Mouse (Mus musculus): ENCODE results near the gene Pear1. TPM values are rescaled to one million over a fixed set of nuclear protein-coding genes. Genes with fewer than 3 reads are reported as not detected.

Gene Pear1
- total RNA-seq, 4 experiments from 2014 or later: 26.0 to 35.9 (median 29.7) TPM

DNA sequence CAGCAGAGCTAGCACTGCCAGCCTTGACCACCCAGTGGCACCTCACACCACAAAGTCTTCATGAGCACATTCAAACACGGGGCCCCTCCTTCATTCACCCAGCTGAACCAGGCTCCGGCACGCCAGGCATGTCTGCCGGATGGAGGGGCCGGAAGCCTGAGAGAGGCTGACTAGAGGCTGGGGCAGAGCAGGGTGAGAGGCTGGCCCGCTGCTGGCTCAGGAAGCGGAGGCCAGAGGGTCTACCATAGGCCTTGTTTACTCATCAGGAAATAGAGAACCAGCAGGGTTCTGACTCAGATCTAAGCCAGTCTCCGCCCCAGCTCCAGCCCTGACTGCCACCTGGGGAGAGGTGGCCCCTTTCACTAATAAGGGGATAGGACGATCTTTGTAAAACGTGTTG, 59.0 kb downstream of the Pear1 start:
- DNase-seq: no peak

DNA sequence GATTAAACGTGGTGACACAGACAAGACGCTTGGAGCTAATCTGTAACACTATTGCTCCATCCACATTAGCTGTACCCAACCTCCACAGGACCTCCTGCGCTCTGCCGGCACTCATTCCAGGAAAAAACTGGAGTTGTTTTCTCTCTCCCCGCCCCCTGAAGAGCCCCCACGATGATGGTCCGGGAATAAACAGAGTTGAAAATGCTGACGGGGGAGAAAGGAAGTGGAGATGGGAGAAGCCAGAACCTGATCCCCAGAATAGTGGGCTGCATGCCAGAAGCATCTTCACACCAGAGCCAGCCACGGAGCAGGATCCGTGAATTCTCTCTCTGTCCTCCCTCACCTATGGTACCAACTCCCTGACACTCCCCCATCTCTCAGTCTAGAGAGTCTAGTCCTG, 59.6 kb downstream of the Pear1 start:
- DNase-seq: no peak

DNA sequence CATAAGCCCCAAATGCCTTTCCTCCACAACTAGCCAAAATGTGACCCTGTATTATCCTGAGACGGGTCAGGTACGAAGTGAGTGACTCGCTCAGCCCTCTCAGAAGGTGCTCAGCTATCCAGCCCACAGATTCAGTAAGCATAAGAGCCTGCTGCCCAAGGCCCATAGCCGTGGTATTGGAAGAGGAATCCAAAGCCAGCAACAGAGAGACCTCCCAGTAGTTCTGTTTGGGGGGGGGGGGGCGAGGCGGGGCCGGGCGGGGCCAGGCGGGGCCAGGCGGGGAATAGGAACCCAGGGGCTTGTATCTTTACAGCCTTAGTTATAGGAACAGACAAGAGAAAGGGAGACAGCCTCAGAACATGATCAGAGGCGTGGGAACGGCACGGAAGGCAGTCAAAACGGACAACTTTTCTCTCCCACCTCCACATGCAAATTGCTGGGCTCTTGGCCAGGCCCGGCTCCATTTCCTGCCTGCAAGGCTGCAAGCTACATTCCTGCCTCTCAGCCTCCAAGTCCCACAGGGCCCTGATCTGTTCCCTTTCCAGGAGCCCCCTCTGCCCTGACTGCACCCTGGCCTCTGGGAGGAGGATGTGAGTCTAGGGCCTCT, 60.3 kb downstream of the Pear1 start:
- no peak for DNase-seq

DNA sequence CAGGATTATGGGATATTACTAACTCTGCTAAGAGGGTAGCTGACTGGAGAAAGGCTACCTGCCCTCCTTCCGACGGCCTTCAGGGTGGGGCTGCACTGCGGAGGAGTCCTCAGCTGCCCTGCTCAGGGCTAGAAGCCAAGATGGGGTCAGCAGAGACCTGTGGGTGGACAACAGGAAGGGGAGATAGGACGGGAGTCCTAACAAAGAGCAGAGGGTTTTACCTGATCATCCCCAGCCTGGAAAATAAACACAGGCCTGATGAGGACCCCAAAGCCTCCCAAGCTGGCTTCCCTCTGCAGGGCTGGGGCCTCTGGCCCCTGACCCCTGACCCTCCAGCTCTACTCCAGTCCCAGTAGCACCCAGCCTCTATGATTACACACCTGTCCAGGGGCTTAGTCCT, 60.9 kb downstream of the Pear1 start:
- no peak for DNase-seq

DNA sequence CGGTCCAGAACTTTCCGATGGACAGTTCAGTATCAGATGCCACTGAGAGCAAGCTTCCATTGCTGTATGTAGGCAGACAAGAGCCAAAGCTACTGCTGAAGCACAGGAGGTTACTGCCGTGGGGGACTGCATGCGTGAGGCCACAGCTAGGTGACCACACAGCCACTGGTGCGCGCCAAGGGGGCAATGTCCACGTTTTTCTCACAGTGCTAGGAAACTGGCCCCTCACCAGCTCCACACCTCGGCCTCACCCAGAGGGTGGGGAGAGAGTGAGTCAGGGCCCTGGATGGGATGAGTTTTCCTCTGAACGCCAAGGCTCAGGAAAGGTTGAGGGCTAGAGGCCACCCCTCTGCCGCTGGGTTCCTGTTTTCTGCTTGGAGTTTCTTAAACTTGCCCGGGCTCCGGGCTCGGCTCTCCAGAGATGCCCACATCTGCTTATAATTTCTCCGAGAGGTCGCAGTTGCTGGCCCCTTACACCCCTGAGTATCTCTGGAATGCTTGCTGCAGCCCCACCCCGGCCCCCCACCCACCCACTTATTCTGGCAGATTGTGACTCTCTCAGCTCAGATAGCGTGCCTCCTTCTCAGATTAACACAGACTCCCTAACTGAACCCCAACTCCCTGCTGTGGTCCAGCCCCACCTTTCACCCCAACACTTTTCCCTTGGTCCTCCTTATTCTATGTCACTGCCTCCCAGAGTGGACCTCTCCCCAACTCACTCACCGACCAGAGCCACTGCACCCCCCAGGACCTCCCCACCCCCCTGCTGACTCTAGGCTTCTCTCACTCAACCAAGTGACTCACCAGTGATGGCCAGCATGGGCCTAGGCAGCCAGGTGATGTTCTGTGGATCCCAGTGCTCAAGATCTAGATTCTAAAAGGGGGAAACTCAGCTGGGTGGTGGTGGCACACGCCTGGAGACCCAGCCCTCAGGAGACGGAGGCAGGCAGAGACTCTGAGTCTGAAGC, 62.4 kb downstream of the Pear1 start:
- no peak for DNase-seq

DNA sequence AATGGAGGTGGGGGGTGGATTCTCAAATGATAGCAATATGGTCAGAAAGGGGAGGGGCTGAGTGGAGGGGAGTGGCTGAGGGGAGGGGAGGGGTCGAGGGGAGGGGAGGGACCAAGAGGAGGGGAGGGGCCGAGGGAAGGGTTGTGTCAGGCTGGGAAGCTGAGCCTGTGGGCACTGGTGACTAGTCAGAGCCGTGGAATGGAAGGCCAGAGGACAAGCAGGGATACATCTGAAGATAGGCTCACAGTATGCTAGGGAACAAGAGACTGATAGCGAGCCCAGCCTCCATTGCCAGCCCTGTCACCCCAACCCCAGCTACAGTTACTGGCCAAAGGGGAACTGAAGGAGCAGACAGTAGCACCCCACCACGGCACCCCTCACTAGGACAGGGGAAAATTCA, 65.5 kb downstream of the Pear1 start:
- peak; percentile 35 for DNase-seq

DNA sequence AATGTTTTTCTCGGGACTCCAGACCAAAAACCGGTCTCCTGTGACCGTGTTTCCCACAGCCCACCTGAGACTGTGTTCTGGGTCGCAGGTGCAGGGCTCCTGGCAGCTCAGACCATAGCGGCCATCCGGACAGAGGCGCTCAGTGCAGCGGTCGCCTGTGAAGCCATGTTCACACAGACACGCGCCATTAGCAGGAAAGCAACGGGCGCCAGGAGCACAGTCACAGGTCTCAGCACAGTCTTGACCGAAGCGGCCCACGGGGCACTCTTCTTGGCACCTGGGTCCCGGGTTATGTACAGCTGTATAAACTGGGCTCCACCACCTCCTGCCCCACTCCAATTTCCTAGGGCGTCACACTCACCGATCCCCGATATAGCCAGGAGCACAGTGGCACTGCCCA, 67.6 kb downstream of the Pear1 start:
- no peak for DNase-seq

DNA sequence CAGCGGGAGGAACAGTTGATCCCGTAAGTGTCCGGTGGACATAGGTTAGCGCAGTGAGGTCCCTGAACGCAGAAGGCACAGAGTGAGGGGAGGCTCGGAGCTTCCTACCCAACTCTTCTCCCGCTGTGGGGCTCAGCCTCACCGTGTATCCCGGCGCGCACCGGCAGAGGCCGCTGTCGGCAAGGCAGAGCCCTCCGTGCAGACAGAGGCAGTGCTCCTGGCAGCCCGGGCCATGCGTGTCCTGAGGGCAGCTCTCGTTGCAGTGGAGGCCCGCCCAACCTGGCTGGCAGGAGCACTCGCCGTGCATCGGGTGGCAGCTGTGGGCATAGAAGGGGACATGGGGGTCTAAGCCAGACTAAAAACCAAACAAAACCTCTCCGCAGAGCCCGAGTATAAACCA, 68.1 kb downstream of the Pear1 start:
- DNase-seq: peak; percentile 72

DNA sequence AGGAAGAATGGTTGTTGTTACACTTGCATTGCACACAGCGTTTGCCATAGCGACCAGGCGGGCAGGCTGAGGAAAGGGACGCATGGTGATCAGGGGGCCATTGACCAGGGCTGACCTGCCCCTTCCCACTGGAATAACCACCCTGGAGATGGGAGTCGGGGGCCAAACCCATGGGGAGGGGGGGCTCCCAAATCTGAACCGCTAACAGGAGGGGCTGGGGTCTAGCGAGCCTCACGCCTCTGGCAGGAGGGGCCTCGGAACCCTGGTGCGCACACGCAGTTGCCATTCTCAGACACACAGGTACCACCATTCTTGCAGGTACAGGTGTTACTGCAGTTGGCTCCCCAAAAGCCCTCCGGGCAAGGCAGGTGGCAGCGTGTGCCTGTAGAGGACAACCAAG, 70.3 kb downstream of the Pear1 start:
- no peak for DNase-seq

DNA sequence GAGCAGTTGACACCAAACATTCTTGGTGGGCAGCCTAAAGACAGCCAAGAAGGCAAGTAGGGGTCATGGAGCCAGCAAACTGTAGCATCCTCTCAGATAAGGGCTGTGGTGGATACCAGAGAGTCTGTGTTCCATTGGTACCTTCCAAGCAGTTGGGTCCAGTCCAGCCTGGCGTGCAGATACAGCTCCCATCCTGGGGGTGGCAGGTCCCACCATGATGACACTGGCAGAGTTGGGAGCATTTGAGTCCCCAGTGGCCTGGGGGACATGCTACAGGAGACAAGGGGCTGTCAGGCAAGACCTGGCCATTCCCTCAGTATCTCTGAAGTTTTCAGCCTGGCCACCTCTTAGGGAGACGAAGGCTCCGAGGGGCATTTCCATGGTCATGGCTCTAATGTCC, 71.5 kb downstream of the Pear1 start:
- no peak for DNase-seq

DNA sequence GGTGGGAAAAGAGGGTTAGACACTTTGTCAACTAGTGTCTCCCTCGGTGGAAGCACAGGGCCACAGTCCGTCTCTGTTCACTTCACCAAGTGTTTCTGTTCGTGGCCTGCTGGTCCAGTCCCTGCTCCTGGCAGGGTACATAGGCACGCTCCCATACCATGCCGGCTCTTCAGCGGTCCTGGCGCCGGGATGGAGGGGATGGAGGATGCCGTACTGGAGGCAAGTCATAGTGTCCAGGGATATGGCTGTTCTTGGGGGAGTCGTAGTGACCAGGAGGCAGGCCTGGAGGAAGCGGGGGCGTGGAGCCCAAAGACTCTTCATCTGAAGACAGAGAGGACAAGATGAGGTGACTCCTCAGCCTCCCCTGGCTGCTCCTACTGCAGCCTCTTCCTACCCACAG, 74.1 kb downstream of the Pear1 start:
- DNase-seq: no peak

DNA sequence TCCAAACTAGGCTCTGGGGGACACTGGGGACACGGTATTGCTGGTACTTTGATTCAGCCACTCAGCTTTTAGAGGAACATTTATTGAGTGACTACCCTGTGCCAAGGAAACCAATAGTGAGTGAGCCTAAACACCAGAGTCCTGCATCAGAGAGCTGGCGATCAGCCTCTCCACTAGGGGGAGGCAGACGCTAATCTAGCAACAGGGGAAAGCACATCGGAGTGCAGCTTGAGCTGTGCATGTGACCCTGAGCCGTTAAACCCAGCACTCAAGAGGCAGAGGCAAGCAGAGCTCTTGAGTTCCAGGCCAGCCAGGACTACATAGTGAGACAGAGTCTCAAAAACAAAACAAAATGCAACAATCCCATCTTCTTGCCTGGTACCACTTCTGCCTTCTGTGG, 75.1 kb downstream of the Pear1 start:
- DNase-seq: peak; percentile 52

DNA sequence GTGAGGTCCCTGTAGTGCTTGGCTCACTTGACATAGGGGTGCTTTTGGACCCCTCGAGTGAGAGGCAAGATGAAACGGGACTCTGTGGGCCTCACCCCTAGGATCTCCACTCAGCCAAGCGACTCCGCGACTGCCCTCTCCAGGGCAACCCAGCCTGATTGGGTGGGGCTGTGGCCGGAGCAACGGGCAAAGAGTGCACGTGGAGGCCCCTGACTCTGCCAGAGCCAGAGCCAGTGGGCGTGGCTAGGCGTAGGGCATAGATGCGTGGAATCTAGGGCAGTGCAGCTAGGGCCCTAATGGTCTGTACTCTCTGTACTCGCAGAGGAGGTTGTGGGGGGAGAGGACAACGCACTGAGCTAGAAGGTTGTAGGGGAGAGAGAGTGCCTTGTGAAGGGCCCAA, 75.7 kb downstream of the Pear1 start, which contains the start of gene Lrrc71:
Gene Lrrc71, minus strand, starts transcription at position 195 of the 400 bp plus-strand sequence.
- no peak for DNase-seq

DNA sequence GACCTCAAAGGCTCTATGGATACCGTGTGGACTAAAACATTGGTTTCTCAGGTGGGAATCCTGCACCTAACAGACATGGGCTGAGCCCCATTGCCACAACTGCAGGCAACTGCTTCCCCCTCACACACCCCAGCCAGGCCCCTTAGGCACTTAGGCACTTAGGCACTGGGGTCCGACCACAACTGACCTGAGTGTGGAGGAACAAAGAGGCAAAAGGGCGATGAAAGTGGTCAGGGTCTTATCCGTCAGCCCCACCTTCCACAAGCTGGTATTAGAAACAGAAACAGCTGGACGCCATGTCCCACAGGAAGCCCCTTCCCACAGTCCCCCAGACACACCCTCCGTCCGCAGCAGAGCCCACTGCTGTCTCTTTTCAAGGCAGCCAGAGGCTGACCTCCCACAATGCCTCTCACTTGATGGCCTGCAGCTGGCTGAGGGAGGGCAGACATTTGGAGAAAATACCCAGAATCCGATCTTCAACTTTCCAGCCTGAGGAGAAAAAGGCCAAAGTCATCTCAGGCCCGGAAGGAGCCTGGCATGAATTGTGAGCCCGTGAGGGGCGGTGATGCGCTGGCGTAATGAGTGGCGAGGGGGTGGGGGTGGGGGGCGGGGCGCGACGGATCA, 79.0 kb downstream of the Pear1 start:
- DNase-seq: no peak

DNA sequence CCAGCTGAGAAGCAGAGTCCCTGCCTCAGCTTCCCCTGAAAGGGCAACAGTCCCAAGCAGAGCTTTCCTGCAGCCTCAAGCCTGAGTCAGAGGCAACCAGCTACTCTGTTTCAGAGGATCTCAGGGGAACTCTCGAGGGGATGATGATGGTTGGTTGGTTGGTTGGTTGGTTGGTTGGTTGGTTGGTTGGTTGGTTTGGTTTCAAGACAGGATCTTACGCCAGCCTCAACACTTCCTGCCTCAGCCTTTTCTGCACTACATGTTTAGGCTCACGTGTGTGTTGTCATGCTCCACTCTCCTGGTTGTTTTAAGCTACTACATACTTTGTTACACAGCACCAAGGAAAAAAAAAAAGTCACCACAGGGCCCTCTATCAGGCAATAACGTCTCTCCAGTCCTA, 80.2 kb downstream of the Pear1 start:
- DNase-seq: no peak

DNA sequence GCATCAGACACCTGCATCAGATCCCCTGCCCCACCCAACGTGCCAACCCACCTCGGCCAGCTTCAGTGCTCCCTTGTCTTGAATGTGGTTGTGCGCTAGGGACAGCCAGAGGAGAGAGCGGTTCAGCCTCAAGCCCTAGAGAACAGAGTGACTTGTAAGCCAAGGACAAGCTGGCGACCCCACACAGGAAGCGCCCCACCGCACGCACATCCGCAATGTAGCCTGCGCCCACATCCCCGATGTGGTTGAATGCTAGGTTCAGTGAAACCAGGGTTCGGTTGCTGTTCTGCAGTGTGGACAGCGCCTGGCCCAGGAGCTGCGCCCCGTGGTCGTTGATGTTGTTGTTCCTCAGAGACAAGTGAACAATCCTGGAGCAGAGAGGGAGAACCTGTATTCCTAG, 81.4 kb downstream of the Pear1 start:
- DNase-seq: no peak

DNA sequence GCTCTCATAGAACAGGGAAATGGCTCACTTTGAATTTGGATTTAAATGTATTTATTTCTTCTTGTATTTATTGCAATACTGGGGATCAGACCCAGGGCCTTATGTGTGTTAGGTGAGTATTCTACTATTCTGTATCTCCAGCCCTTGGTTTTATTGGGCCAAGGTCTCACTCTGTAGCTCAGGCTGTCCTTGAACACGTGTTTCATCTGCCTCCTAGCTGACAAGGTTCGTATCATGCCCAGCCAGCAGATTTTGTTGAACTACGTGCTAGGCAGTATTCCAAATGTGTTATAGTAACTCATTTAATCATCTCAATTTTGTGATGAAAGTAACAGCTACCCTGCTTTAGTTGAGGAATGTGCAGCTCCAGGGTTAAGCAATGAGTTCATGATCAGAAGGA, 82.1 kb downstream of the Pear1 start:
- DNase-seq: no peak

DNA sequence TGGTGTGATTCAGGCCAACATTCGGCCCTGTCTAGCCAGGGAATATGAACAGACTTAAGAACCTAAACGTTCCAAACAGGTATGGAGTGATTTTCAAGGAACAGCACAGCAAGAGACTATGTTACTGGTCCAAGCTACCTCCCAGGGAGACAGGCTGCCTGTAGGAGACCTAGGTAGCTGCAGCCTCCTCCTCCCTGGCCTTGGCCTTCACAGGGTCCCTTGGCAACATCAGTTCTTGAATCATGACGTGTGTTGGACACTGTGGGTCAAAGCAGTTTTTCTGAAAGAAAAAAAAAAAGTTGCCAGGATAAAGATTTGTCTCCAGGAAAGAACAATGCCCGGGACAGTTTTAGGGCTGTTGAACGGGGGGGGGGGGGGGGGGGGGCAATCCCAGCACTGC, 85.2 kb downstream of the Pear1 start:
- DNase-seq: peak; percentile 70

DNA sequence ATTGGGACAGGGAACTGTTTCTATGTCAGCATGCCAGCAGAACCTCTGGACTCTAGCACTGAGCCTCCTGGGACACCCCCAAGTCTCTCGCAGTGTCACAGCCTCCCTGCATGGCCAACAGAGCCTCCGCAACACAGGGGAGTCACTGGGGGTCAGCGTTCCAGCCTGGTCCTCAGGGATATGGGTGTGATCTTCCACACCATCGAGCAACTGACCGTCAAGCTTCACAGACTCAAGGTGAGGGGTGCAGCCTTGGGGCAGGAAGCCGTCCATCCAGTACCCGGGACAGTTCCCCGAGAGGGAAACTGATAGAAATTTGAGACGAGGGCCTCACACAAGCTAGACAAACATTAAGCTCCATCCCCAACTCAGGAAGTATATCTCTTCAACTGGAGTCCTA, 88.8 kb downstream of the Pear1 start:
- DNase-seq: no peak

DNA sequence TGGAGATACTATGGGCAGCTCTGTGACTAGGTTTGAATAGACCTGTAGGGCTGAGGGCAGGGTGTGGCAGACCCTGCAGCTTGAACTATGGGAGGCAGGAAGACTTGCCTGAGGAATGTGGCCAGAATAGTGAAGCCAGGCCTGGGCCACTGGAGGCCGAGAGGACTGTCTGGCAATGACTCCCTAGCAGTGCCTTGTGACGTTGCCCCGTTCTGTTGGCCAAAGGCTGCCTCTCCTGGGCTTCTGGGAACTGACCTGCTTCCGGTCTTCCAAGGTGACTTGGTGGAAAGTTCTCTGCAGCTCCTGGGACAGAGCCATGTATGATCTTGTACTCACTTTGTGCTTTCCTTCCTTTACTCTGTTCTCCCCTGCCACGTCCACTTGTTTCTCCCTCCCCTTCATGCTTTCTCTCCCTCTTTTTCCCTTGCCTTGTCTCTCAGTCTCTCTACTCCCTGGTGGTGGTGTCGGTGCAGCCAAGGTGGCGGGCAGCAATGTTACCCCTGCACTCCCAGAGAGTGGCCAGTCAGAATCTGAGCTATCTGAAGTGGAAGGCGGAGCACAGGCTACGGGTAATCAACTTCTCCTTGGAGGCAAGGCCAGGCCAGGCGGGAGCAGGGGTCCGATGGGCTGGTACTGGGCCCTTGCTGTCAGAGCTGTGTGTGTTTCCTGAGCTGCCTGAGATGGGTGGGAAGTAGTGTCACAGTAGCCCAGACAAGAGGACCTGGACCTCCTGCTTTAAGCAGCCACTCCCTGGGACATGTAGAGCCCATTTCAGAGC, 89.9 kb downstream of the Pear1 start:
- DNase-seq: no peak

DNA sequence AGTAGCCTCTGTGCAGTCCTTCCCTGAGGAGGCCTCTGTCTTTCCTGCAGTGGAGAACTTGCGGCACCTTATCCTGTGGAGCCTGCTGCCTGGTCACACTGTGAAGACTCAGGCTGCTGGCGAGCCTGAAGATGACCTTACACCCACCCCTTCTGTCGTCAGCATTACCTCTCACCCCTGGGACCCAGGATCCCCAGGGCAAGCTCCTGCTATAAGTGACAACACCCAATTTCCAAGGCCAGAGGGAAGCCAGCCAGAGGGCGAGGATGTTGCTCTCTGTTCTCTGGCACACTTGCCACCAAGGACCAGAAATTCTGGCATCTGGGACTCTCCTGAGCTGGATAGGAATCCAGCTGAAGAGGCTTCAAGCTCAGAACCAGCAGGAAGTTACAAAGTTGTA, 91.0 kb downstream of the Pear1 start:
- DNase-seq: no peak

DNA sequence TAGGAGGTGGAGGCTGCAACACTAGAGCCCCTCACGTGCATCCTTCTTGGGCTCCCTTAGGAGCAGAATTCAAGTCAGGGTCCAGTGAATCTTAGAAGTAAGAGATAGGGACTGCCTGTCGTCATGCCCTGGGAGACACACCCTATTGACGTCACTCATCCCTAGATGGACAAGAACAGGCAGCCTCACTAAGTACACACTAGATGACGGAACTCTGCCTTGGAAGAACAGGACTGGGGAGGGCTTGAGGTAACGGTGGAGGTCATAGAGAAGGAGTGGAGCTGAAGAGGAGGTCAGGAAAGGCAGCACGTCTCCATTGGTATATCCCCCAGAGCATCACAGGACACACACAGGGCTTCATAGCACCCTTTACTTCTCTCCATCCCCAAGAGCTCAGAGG, 95.4 kb downstream of the Pear1 start:
- DNase-seq: no peak

DNA sequence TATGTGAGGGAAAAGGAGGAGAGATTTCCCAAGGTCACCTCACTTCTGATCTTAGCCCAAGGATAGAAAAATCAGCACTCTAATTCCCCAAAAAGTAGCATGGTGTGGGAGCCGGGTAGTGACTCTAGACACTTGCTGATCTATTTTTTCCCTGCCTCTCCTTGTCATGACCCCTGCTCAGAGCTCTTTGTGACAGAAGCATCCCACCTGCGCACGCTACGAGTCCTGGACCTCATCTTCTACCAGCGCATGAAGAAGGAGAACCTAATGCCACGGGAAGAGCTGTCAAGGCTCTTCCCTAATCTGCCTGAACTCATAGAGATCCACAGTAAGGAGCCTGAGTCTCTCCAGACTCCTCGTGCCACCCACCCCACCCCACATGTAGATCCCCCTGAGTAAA, 97.9 kb downstream of the Pear1 start:
- no peak for DNase-seq
